Mouse (Mus musculus) MEL (cell line): ENCODE results near the gene Morf4l2. TPM values are rescaled to one million over a fixed set of nuclear protein-coding genes. Genes with fewer than 3 reads are reported as not detected.

Experiments used
- DNase-seq: peaks from one replicate; pipeline ENCODE4 v3.0.0; 2011; ENCODE audit warnings: low read depth, low spot score
- H3K27ac ChIP-seq: 2 replicates; pipeline ENCODE4 v1.5.1; 2012; ENCODE audit warnings: low read depth, mild to moderate bottlenecking, control low read depth, low read length, moderate library complexity; ENCODE audit not compliant: control insufficient read depth
- H3K27me3 ChIP-seq, 2 experiments: fragments of 150-350 bp in 1 of 2; sonication (generic) in 1 of 2; 2 replicates each; pipeline ENCODE4 v1.6.1; 2012; ENCODE audit warnings: low read length in 2 of 2, mild to moderate bottlenecking in 2 of 2, improper control_type of control experiment in 1 of 2, moderate library complexity in 1 of 2; ENCODE audit not compliant: insufficient read depth in 2 of 2, control insufficient read depth in 1 of 2
- H3K36me3 ChIP-seq, 2 experiments: 2 replicates each; pipeline ENCODE4 v1.6.1; 2012 to 2014; ENCODE audit warnings: low read length in 2 of 2, improper control_type of control experiment in 1 of 2, inconsistent platforms in 1 of 2, mild to moderate bottlenecking in 1 of 2; ENCODE audit not compliant: insufficient read depth in 2 of 2, control insufficient read depth in 1 of 2
- H3K4me1 ChIP-seq, 2 experiments: fragments of 150-350 bp in 1 of 2; sonication (generic) in 1 of 2; 2 replicates each; pipeline ENCODE4 v1.6.1; 2012; ENCODE audit warnings: low read length in 2 of 2, improper control_type of control experiment in 1 of 2, mild to moderate bottlenecking in 1 of 2; ENCODE audit not compliant: insufficient read depth in 2 of 2, control insufficient read depth in 1 of 2
- H3K4me3 ChIP-seq, 2 experiments: fragments of 150-350 bp in 1 of 2; sonication (generic) in 1 of 2; 2 replicates each; pipeline ENCODE4 v1.5.1; 2012; ENCODE audit warnings: low read depth in 2 of 2, low read length in 2 of 2, mild to moderate bottlenecking in 2 of 2, moderate library complexity in 2 of 2, control low read depth in 1 of 2, improper control_type of control experiment in 1 of 2; ENCODE audit not compliant: control insufficient read depth in 1 of 2, insufficient read depth in 1 of 2
- H3K79me2 ChIP-seq: 2 replicates; pipeline ENCODE4 v1.6.1; 2012; ENCODE audit warnings: mild to moderate bottlenecking, low read length, moderate library complexity; ENCODE audit not compliant: control insufficient read depth, poor library complexity, insufficient read depth
- H3K9ac ChIP-seq: 2 replicates; pipeline ENCODE4 v1.6.1; 2012; ENCODE audit warnings: low read depth, mild to moderate bottlenecking, control low read depth, low read length, moderate library complexity; ENCODE audit not compliant: control insufficient read depth, poor library complexity, severe bottlenecking
- H3K9me3 ChIP-seq: fragments of 150-350 bp; sonication (generic); replicated peaks from 2 replicates; pipeline ENCODE4 v1.6.1; 2012; ENCODE audit warnings: mild to moderate bottlenecking, low read length, improper control_type of control experiment, moderate library complexity; ENCODE audit not compliant: insufficient read depth
- BHLHE40 ChIP-seq: IDR thresholded peaks from 2 replicates; pipeline ENCODE4 v1.6.1; 2012; ENCODE audit warnings: low read depth, mild to moderate bottlenecking, inconsistent platforms, low read length, improper control_type of control experiment, borderline replicate concordance
- CHD1 ChIP-seq: IDR thresholded peaks from 2 replicates; pipeline ENCODE4 v1.6.1; 2012; ENCODE audit warnings: low read depth, mild to moderate bottlenecking, inconsistent platforms, low read length, improper control_type of control experiment
- CHD2 ChIP-seq: IDR thresholded peaks from 2 replicates; pipeline ENCODE4 v1.6.1; 2011; ENCODE audit warnings: low read length, improper control_type of control experiment
- CTCF ChIP-seq, 3 experiments: IDR thresholded peaks in 2 of 3; conservative IDR thresholded peaks in 1 of 3; 2 replicates each; pipeline ENCODE4 v1.5.1; 2011 to 2012; ENCODE audit warnings: low read length in 3 of 3, low read depth in 2 of 3, mild to moderate bottlenecking in 2 of 3, improper control_type of control experiment in 1 of 3, inconsistent platforms in 1 of 3, mixed read lengths in 1 of 3, moderate library complexity in 1 of 3; ENCODE audit not compliant: control insufficient read depth in 1 of 3, insufficient read depth in 1 of 3, poor library complexity in 1 of 3, severe bottlenecking in 1 of 3
- E2F4 ChIP-seq: IDR thresholded peaks from 2 replicates; pipeline ENCODE4 v1.6.1; 2011; ENCODE audit warnings: low read depth, low read length, improper control_type of control experiment, borderline replicate concordance
- ELF1 ChIP-seq: IDR thresholded peaks from 2 replicates; pipeline ENCODE4 v1.6.1; 2014; ENCODE audit warnings: low read depth, mild to moderate bottlenecking, inconsistent platforms, low read length, improper control_type of control experiment, moderate library complexity
- EP300 ChIP-seq, 2 experiments: IDR thresholded peaks; 2 replicates each; pipeline ENCODE4 v1.6.1; 2011; ENCODE audit warnings: improper control_type of control experiment in 2 of 2, low read length in 2 of 2, low read depth in 1 of 2, mild to moderate bottlenecking in 1 of 2
- GATA1 ChIP-seq: IDR thresholded peaks from 2 replicates; pipeline ENCODE4 v1.6.1; 2011; ENCODE audit warnings: low read depth, low read length, improper control_type of control experiment
- JUND ChIP-seq: IDR thresholded peaks from 2 replicates; pipeline ENCODE4 v1.6.1; 2011; ENCODE audit warnings: low read depth, mild to moderate bottlenecking, improper control_type of control experiment, low read length
- KAT2A ChIP-seq: conservative IDR thresholded peaks from 2 replicates; pipeline ENCODE4 v1.6.1; 2012; ENCODE audit warnings: low read depth, low read length, improper control_type of control experiment, inconsistent platforms
- MAX ChIP-seq: IDR thresholded peaks from 2 replicates; pipeline ENCODE4 v1.6.1; 2011; ENCODE audit warnings: low read length, improper control_type of control experiment
- MAZ ChIP-seq: IDR thresholded peaks from 2 replicates; pipeline ENCODE4 v1.6.1; 2012; ENCODE audit warnings: low read depth, mild to moderate bottlenecking, inconsistent platforms, low read length, improper control_type of control experiment
- MEF2A ChIP-seq: IDR thresholded peaks from 2 replicates; pipeline ENCODE4 v1.6.1; 2014; ENCODE audit warnings: low read depth, mild to moderate bottlenecking, inconsistent platforms, low read length, improper control_type of control experiment; ENCODE audit not compliant: poor library complexity, insufficient replicate concordance, severe bottlenecking; ENCODE audit errors: extremely low read depth
- MXI1 ChIP-seq: IDR thresholded peaks from 2 replicates; pipeline ENCODE4 v1.6.1; 2011; ENCODE audit warnings: mild to moderate bottlenecking, low read depth, low read length, improper control_type of control experiment
- NELFE ChIP-seq: IDR thresholded peaks from 2 replicates; pipeline ENCODE4 v1.6.1; 2011; ENCODE audit warnings: low read depth, low read length, improper control_type of control experiment
- NRF1 ChIP-seq: IDR thresholded peaks from 2 replicates; pipeline ENCODE4 v1.6.1; 2014; ENCODE audit warnings: low read depth, mild to moderate bottlenecking, inconsistent platforms, low read length, improper control_type of control experiment, moderate library complexity; ENCODE audit not compliant: poor library complexity, insufficient read depth, severe bottlenecking
- POLR2A ChIP-seq, 2 experiments: IDR thresholded peaks; 2 replicates each; pipeline ENCODE4 v1.6.1; 2011 to 2012; ENCODE audit warnings: low read length in 2 of 2, mild to moderate bottlenecking in 2 of 2, control low read depth in 1 of 2, improper control_type of control experiment in 1 of 2, low read depth in 1 of 2, moderate library complexity in 1 of 2; ENCODE audit not compliant: control insufficient read depth in 1 of 2, insufficient read depth in 1 of 2, poor library complexity in 1 of 2
- POLR2AphosphoS2 ChIP-seq: IDR thresholded peaks from 2 replicates; pipeline ENCODE4 v1.6.1; 2011; ENCODE audit warnings: low read length, improper control_type of control experiment
- POLR2AphosphoS5 ChIP-seq: IDR thresholded peaks from 2 replicates; pipeline ENCODE4 v1.6.1; 2012; ENCODE audit warnings: low read depth, borderline replicate concordance, mild to moderate bottlenecking, inconsistent platforms, low read length, moderate library complexity, mixed read lengths
- RAD21 ChIP-seq: IDR thresholded peaks from 2 replicates; pipeline ENCODE4 v1.6.1; 2011; ENCODE audit warnings: mild to moderate bottlenecking, low read depth, low read length, improper control_type of control experiment
- SIN3A ChIP-seq: IDR thresholded peaks from 2 replicates; pipeline ENCODE4 v1.6.1; 2012; ENCODE audit warnings: low read length, improper control_type of control experiment, inconsistent platforms
- TBP ChIP-seq: IDR thresholded peaks from 2 replicates; pipeline ENCODE4 v1.8.0; 2011; ENCODE audit warnings: low read depth, low read length, improper control_type of control experiment
- TCF12 ChIP-seq: IDR thresholded peaks from 2 replicates; pipeline ENCODE4 v1.6.1; 2014; ENCODE audit warnings: low read depth, mild to moderate bottlenecking, inconsistent platforms, low read length, improper control_type of control experiment, moderate library complexity
- UBTF ChIP-seq: IDR thresholded peaks from 2 replicates; pipeline ENCODE4 v1.6.1; 2012; ENCODE audit warnings: low read depth, mild to moderate bottlenecking, inconsistent platforms, low read length, improper control_type of control experiment, moderate library complexity, borderline replicate concordance; ENCODE audit not compliant: insufficient read depth
- USF1 ChIP-seq: IDR thresholded peaks from 2 replicates; pipeline ENCODE4 v1.6.1; 2014; ENCODE audit warnings: low read depth, mild to moderate bottlenecking, inconsistent platforms, low read length, improper control_type of control experiment, moderate library complexity
- ZKSCAN1 ChIP-seq: IDR thresholded peaks from 2 replicates; pipeline ENCODE4 v1.6.1; 2012; ENCODE audit warnings: low read depth, mild to moderate bottlenecking, inconsistent platforms, low read length, improper control_type of control experiment, moderate library complexity
- ZMIZ1 ChIP-seq: IDR thresholded peaks from 2 replicates; pipeline ENCODE4 v1.6.1; 2012; ENCODE audit warnings: low read depth, mild to moderate bottlenecking, inconsistent platforms, low read length, improper control_type of control experiment, moderate library complexity
- ZNF384 ChIP-seq: IDR thresholded peaks from 2 replicates; pipeline ENCODE4 v1.6.1; 2012; ENCODE audit warnings: low read depth, mild to moderate bottlenecking, inconsistent platforms, low read length, improper control_type of control experiment
- polyA plus RNA-seq, 2 experiments: library from polyadenylated mRNA; stranded (reverse) in 1 of 2; unstranded in 1 of 2; fragments of >175 nt in 1 of 2; fragments of >200 nt in 1 of 2; gene quantifications; 2 replicates each; pipeline versions ENCODE4 v1.2.1 to v1.2.4; 2012; ENCODE audit warnings: low replicate concordance in 2 of 2, low read depth in 1 of 2; ENCODE audit not compliant: insufficient read length in 2 of 2, insufficient read depth in 1 of 2, missing spikeins in 1 of 2
- total RNA-seq: library from RNA; depleted of rRNA; stranded (reverse); fragments of 300-350 nt; gene quantifications from 2 replicates; pipeline ENCODE4 v1.2.3, GENCODE M21; 2012

Morf4l2 gene
- total and polyA plus RNA-seq, 3 experiments: 617 to 921 TPM; not detected in 1

DNA sequence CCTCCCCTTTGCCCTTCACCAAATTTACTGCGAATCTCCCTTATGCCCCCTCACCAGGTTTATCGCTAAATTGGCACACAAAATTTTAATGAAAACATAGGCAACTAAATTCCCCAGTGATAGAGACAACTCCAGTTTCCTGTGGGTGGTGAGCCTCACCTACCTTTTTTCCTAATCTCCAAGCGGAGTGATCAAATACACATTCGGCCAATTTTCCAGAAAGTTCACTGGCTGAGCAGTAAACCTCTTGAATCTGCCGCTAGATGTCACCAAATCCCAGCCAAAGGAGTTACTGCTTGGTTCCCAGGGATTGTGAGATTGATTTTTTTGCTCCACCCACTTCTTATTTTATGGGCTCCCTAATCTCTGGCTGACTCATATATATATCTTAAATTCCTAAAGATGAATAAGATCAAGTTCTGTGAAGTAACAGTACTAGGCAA is 808 bp downstream of the Morf4l2 start (continued):
- TF ChIP-seq POLR2A (IDR thresholded peaks at IDR 0.05; ENCODE audit: control insufficient read depth in 1 of 2, insufficient read depth in 1 of 2, low read depth in 1 of 2, low read length in 2 of 2, poor library complexity in 1 of 2): no peak
- no peak for TF ChIP-seq CHD2

DNA sequence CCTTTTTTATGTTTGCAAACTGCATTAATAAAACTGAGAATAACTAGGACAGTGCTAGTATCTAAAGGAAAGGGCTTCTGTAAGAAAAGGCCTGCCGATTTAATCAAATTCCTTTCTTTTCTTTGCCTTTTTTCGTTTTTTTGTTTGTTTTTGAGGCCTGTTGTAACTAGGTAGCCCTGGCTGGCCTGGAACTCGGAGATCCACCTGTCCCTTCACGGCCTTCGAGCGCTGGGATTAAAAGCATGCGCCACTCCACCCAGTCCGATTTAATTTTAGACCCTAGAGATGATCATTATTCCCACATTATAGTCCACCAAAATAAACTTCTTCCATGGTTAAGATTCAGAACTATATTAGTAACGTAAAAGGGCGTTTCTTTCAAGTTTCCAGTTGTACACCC is 1.2 kb downstream of the Morf4l2 start:
- no peak for DNase-seq
- TF ChIP-seq UBTF: no peak
- TF ChIP-seq USF1: no peak
- no peak for TF ChIP-seq GATA1
- TF ChIP-seq CTCF (IDR thresholded peaks at IDR 0.05 in 2 of 3, conservative IDR thresholded peaks at IDR 0.05 in 1 of 3; ENCODE audit: control insufficient read depth in 1 of 3, insufficient read depth in 1 of 3, low read depth in 2 of 3, low read length in 3 of 3, poor library complexity in 1 of 3, severe bottlenecking in 1 of 3): no peak
- TF ChIP-seq TBP: no peak
- TF ChIP-seq MEF2A: no peak
- TF ChIP-seq CHD1: no peak
- no peak for TF ChIP-seq ZKSCAN1
- no peak for TF ChIP-seq JUND
- TF ChIP-seq MAX: no peak
- TF ChIP-seq BHLHE40: no peak
- TF ChIP-seq POLR2AphosphoS2: no peak
- peaks cover 3 to 11% of the 10 kb centered on the region in 2 experiments; a peak in 3 of 4 replicates for H3K4me1 ChIP-seq

DNA sequence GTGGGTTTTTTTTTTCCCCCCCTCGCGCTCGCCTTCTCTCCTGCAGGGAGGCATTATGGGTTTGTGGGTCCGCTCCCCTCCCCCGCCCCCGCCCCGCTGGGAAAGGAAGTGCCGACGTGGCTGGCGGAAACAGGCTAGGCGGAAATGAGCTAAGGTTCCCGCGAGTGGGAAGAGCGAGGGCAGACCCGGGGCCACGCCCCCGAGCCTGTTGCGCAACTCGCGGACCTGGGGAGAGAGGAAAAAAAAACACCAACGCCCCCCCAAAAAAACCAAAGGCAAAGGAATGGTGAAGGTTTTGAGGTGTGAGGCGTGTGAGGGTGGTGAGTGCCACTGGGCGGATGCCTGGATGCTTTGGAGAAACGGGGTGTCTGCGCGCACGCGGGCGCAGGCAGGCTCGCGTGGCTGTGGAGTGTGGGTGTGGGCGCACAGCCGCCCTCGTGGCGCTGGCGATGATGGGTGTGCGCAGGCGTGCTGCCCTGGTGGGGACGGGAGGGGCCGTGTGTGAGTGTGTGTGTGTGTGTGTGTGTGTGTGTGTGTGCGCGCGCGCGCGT is 1.8 kb downstream of the Morf4l2 start:
- Histone ChIP-seq H3K4me3 (peak overlapping the region; percentile 71 to 98), H3K9ac (peak overlapping the region; percentile 100), H3K9me3 (no peaks in the 10 kb centered on the region), H3K27ac (peak overlapping the region; percentile 100), H3K4me1 (peaks cover 3 to 11% of the 10 kb centered on the region in 2 experiments; a peak in 3 of 4 replicates), H3K79me2 (peaks cover 32% of the 10 kb centered on the region), H3K36me3 (peaks cover 24 to 30% of the 10 kb centered on the region in 2 experiments), H3K27me3 (no peaks in the 10 kb centered on the region)
- peak; percentile 92 for DNase-seq
- TF ChIP-seq SIN3A (peak; percentile 88), CHD1 (no peak), TCF12 (peak; percentile 52), ELF1 (peak; percentile 89), MEF2A (no peak), TBP (peak; percentile 18; the same call in 1 of the 2 replicates), MAZ (peak; percentile 95), KAT2A (peak; percentile 35), RAD21 (no peak), ZKSCAN1 (no peak), E2F4 (peak; percentile 75), NRF1 (peak; percentile 72), ZMIZ1 (0 out of 2 replicates have a peak, but pooled peaks have one; percentile 56), ZNF384 (peak; percentile 87), MXI1 (peak; percentile 97), POLR2AphosphoS5 (no peak), EP300 (IDR thresholded peaks at IDR 0.05; ENCODE audit: low read depth in 1 of 2, low read length in 2 of 2) (peak in 1 of 2 experiments; percentile 33; a peak in 2 of 4 replicates), POLR2A (IDR thresholded peaks at IDR 0.05; ENCODE audit: control insufficient read depth in 1 of 2, insufficient read depth in 1 of 2, low read depth in 1 of 2, low read length in 2 of 2, poor library complexity in 1 of 2) (peak; percentile 84), NELFE (peak; percentile 87)

More for the DNA sequence above, 1.2 kb downstream of the Morf4l2 start:
- H3K27me3 ChIP-seq: no peaks in the 10 kb centered on the region
- H3K36me3 ChIP-seq: peaks cover 21 to 26% of the 10 kb centered on the region in 2 experiments
- peaks cover 29% of the 10 kb centered on the region for H3K79me2 ChIP-seq
- H3K4me3 ChIP-seq: peak overlapping the region; percentile 71 to 98
- H3K9ac ChIP-seq: peak overlapping the region; percentile 100
- peak overlapping the region; percentile 100 for H3K27ac ChIP-seq
- no peaks in the 10 kb centered on the region for H3K9me3 ChIP-seq
